19 mouse cellular contexts compared by ENCODE assay signal in genomic region chr3:14853966-14854365, GRCm38 (mm10). TPM values are rescaled to one million over a fixed set of nuclear protein-coding genes. Genes with fewer than 3 reads are reported as not detected.
"Had no signal": no experiment of that assay in that cellular context is flagged by ENCODE, and none has a peak within 500 bp of the region (broad histone marks: within the 10 kb centered on the region; RNA-seq: fewer than 3 reads in every experiment).

No protein-coding gene starts in this region.

- H3K4me1 ChIP-seq: neural tube, embryonic 15.5 days; stomach, embryonic 15.5 days had no signal

- H3K27me3 ChIP-seq: neural tube, embryonic 15.5 days; stomach, embryonic 15.5 days had no signal

- H3K4me3 ChIP-seq: neural tube, embryonic 15.5 days; stomach, embryonic 15.5 days had no signal

- H3K9me3 ChIP-seq: neural tube, embryonic 15.5 days; stomach, embryonic 15.5 days had no signal

- H3K9ac ChIP-seq: neural tube, embryonic 15.5 days; stomach, embryonic 15.5 days had no signal

- H3K4me2 ChIP-seq: neural tube, embryonic 15.5 days; stomach, embryonic 15.5 days had no signal

- DNase-seq: retina, postnatal 1 day; right cerebral cortex, adult 18-20 months; right cerebral cortex, postnatal 14 days; right cerebral cortex, postnatal 25 days; right cerebral cortex, postnatal 4 days; spleen, adult 18-20 months; thymus, adult 18-20 months; thymus, adult 2 months; thymus, postnatal 14 days; thymus, postnatal 25 days; thymus, postnatal 36 days; thymus, postnatal 4 days had no signal

- H3K27ac ChIP-seq: neural tube, embryonic 15.5 days; stomach, embryonic 15.5 days; stomach, postnatal 0 days had no signal

- H3K36me3 ChIP-seq: neural tube, embryonic 15.5 days; stomach, embryonic 15.5 days had no signal

RNA-seq across cellular contexts. Expression of gene Car3, which starts 9.3 kb away (rescaled TPM):
- total RNA-seq: neutrophil, adult 5-6 weeks had no signal

RNA-seq across cellular contexts. Expression of gene Car1, which starts 45.8 kb away (rescaled TPM):
- total RNA-seq: neutrophil, adult 5-6 weeks had no signal
- polyA plus RNA-seq: neural tube, embryonic 14.5 days; neural tube, embryonic 15.5 days; small intestine, adult 2 months; stomach, embryonic 14.5 days had no signal
